Mouse (Mus musculus) cerebellum, postnatal 10 days (tissue): ENCODE measurements at regions not wholly inside any gene's neighbourhood (a gene's known extent, or its start where the extent isn't known, plus 50 kb on each side); places are given as distances from the start of the nearest gene placed in this dataset.
A peak's percentile ranks its signal among the peaks of the same experiment; 100 is the strongest.
"Not testable (repeated sequence)": the region's sequence is repeated elsewhere in the genome, so short reads cannot be mapped to it uniquely, and the experiment has no call there.

ENCODE experiments used
- DNase-seq, 2 experiments: peaks; one replicate each; pipeline ENCODE4 v3.0.0; 2021; ENCODE audit warnings: mixed read lengths in 2 of 2

DNA sequence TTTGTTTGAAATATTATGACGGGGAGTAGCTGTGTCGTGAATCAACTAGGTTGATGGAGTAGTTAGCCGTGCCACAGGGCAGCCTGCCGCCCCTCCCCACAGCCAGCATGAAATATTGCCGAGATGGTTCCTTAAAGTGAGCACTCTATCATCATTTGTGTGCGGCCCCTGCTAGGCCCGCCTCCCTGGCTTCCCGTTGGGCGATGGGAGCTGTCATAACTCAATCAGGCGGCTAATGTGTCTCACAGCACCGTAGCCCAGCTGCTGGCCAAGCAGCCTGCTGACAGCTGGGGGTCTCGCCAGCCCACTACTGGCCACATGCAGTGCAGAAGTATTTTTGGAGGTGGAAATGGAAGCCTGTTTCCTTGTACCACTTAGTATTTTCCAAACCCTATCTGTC lies 140.9 kb downstream of the Sall1 start:
- DNase-seq = peak; percentile 51 to 61

DNA sequence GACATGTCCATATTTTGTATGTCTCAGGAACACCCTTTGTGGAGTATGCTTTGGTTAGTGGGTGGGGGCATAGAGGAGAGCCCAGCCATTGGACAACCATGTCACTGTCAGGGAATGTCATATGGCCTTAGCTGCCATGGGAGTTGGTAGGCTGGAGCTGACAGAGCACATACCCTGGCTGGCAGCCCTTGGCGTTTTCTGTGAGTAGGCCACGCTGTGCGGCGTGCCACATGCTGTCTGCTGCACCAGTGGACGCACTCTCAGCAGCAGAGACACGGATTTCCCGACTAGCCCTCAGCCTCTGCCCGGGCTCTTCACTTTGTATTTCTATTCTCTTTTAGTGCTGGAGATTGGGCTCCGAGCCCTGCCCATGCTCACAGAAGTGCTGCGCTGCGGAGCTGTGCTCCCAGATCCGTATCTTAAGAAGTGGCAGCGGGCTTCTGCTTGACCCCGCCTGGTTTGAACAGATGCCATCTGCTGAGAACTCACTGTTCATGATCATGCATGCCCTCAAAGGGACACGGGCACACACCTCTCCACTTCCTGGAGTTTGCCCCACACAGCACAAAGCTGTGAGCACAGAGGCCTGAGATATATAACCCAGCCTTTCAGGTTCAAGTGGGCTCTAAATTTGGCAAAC lies 160.1 kb downstream of the Sall1 start:
- DNase-seq = peak; percentile 62 to 68

DNA sequence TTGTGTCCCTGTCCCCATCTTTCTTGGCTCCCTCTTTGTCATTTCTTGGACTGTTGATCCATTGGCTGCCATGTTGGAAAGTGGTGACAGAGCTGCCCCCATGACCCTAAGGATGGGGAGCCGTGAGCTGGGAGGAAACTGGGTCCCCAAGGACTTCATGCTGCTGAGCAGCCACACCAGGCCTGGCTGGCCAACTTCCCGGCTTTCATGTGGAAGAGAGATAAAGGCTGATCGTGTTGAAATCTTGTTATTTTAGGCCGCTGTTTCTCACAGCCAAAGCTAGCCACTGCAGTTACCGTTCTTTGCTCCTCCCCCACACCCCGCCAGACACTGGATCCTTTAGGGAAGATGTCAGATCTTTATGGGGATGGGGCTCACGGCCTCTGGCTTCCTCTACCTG lies 164.1 kb downstream of the Sall1 start:
- no peak for DNase-seq

DNA sequence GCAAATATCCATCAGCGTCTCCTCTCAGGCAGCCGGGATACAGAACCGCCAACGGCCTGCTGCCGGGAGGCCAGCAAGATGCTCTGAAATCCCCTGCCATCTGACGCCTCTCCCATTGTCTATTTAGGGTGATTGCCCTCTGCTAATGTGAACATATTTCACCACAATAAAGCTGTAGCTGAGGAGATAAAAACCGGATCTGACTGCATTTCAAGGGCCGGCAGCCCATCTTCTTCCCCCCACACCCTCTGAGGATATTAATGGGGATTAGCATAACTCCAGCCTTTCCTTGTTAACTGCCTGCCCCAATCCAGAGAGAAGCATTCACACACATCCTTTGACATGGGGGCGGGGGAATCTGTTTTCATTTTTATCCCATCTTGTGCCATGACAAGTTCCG lies 166.0 kb downstream of the Sall1 start:
- peak; percentile 25 for DNase-seq

DNA sequence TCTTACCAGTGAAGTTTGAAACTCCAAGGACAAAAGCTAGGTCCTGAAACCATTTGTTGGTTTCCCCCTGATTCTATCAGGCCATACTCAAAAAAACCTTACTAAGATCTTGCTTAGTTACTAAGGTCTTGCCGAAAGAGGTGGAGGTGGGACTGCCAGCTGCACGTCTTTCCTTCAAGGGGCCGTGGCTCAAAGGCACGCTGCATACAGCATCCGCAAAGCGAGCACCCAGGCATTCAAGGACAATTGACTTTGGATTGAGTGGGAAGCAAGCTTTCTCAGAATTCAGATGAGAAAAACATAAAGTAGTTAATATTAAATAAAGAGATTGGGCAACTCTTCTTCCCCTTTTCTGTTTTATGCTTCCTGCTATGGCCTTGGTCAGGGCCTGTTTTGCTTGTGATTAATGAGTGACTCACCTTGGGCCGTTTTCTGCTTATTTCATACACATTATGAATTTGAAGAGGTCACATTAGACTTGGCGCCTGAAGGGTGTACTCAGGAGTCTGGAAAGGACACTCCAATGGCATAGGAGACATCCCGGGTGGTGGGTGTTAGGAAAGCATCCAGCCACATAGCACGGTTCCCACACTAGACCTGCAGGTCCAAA lies 166.1 kb downstream of the Cyld start:
- DNase-seq = no peak

DNA sequence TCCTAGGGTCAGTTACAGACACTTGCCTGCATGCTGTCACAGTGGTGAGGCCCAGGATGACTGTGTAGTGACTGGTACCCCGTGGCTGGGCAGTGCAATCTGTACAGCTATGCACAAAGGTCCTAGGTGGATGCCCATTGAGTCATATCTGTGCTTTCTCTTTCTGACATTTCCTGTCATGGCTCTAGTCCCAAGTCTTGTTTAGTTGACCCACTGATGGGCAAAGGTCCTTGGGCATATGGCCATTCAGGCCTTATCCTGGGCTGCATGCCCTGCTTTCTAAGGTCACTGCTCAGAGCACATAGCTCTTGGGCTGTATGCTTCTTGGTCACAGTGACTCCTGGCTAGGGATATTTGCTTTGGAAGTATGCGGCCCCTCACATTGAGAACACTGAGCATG lies 160.4 kb downstream of the Cyld start:
- no peak for DNase-seq

DNA sequence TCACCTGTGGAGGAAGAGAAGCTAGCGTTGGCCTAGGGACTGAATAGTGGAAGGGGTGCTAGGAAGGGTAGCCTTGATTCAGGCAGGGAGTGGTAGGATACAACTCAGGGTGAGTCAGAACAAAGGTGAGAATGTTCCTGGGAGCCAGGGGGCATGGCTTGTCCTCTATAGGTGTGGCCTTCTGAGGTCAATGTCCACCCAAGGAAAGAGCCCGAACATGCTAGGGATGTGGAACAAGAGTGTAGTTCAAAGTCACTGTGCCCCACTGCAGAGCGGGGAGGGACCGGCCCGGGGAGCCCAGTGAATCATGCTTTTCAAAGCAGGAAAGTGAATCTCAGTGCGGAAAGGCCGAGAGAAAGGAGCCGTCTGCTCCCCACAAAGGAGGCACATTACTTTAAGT lies 156.4 kb downstream of the Cyld start:
- no peak for DNase-seq

DNA sequence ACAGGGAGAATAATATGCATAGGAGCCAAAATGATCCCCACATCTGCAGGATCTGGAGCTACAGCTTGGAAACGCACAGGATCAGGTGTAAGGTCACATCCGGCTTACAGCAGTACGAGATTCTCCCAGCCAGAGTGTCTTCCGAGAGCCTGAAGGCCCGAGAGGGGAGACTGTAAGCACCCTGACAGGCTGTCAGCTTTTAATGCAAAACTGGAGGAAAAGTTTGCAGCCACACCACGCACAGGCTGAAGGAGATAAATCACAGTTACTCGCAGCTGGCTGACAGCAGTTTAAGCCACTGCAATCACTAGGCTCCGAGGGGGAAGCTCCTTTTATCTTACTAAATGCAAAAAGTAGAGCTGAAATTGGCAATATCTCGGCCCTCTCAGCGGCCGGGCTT lies 149.1 kb downstream of the Cyld start:
- no peak for DNase-seq

DNA sequence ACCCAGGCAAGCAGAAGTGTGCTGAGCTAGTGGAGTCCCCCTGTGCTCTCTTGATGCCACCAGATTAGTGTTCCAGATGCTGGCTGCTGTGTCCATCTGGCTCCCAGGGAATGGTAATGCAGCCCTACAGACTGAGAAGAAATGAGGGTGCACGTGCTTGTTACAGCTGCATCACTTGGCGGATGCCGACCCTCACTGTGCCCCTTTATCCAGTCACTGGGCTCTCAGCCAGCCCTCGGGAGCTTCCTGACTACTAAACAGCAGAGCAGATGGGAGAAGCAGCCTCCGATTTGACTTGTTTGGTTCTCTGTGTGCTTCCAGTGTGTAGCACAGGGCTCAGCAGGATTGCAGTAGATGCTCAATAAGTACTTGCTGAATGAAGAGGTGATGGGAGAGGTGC lies 147.5 kb downstream of the Cyld start:
- DNase-seq = peak; percentile 78 to 85

DNA sequence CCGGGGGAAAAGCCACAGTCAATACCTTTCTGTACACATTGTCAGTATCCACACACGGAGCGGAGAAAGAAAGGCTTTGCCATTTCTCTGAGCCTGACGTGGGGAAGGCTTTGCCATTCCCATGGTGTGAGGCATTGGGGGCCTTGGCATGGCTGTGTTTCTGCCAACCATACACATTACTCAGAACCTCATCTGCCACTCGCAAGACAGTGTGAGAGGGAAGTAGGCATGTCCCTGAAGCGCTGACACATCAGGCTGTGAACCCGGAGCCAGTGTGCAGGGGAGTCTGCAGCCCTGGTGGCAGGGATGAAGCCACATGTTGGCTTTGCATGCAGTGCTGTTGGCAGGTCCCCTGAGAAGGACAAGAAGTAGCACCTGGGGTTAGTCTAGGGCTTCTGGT lies 145.6 kb downstream of the Cyld start:
- no peak for DNase-seq

DNA sequence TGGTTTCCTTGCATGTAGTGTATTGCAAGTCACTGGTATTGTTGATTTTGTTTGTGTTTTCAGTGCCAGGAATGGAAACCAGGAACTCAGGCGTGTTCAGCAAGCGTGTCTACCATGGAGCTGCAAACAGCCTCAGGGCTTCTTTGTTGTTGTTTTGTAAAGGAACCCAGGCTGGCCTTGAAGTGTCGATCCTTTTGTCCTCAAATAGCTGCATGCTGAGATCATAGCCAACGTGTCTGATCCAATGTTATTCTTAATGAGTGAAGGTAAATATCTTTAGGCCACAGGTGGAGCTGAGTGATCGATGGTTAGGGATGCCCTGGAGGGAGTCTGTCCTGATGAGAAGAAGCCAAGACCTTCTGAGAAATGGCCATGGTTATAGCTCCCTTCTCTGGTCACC lies 143.3 kb downstream of the Cyld start:
- DNase-seq = no peak

DNA sequence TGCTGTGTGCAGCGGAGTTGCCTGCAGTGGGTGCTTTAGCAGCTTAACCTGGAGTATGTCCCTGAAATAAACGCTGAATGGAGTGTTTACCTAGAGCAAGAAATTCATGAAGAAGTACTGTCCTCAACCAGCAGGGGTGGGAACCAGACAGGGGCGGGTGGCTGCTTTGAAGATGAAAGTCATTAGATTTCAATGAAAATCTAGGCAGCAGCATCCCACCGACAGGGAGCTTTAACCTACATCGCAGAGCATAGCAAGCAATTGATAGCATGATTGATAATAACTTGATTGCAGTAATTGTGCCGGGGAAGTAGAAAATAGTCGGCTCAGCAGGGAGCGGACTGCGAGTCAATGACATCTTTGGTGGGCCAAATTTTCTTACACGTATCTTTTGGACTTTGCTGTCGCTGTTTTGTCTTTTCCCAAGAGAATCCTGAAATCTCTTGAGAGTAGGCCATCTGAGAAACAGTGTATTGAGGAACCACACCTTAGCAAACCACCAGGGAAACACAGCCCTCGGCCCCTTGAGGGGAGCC lies 139.0 kb downstream of the Cyld start:
- no peak for DNase-seq

DNA sequence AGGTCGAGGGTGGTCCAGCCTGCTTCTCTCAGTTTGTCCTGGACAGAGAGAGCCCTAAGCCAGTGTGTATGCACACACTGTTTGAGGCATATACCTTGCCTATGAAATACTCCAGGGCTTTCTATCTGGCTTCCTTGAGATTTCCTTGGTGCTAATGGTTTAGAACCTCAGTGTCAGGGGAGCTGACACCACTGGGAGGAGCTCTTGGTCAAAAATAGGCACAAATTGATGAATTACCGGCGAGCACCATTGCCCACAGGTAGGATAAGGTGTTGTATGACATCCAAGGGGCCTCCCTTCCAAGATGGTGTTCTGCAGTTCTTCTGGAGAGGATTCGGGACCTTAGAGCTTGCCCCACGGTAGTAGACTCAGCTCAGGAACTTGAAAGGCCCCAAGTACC lies 129.0 kb downstream of the Cyld start:
- no peak for DNase-seq

DNA sequence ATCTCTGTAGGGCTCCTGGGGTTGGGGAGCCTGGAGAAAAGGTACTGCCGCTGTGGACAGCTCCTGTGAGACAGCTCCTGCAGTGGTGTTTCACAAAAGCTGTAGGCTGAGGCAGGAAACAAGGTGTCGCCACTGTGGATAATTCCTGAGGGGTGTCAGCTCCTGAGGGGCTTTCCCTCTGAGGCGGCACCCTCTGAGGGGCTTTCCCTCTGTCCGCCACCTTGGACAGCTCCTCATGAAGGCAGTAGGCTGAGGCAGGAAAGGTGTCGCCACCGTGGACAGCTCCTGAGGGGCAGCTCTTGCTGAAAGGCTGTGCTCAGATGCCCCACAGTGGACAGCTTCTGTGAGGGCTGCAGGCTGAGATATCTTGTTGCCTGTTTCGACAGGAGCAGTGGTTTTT lies 127.1 kb downstream of the Cyld start:
- DNase-seq = no peak

DNA sequence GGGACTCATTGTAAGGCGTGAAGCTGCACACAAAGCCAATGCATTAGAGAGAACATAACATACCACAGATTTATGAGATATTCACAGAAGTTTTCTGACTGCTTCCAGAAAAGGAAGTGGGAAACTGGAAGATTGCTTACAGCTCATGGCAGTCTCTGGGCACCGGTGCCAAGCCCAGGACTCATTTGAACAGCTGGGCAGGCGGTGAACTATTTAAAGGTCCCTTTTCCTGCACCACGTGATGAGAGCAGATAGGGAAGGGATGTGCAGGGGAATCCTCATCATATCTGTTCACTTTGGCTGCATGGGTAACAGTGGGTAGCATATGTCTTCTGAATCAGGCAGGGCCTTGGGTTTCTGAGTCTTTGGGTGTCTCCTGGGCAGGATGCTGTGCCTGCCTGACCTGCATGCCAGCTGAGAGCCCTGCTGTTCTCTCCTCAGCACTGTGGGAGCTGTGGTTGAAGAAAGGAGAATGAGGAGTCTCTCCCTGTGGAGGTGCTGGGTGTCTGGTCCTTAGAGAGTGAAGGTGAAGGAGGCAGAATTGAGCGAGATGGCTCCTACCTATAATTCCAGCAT lies 123.5 kb downstream of the Cyld start:
- no peak for DNase-seq

DNA sequence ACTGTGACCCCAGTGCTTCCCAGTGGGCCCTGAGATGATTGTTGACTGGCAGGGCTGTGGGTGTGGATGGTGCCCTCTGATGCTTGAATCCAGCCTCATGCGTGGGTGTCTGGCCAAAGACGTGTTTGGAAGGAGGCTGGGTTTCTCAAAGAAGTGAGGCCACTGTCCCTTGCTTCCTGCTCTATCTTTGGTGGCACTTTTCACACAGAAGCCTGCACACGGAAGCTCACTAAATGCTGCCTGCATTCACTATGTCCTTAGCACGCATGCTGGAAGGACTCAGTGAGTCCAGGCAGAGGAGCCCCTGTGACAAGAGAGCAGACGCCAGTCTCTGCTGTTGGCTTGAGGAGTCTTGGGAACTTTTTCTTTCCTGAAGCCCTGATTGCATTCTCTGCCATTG lies 119.6 kb downstream of the Cyld start:
- no peak for DNase-seq

DNA sequence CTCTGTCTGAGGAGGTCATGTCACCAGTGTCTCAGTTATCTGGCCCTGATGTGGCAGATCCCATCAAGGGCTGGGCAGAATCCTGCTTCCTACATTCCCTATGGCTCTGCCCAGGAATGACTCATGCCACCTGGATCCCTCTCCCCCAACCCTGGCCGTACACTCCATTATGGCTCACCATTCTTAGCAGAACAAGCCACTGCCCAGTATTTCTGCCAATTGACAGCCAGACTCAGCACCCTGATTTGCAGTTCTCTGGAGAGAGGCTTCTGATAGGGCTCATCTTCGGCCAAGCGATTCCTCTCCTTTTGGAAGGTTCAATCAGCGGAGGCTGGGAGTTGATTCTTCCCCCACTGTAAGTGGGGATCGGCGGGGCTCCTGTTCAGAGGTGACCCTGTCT lies 117.4 kb downstream of the Cyld start:
- no peak for DNase-seq

DNA sequence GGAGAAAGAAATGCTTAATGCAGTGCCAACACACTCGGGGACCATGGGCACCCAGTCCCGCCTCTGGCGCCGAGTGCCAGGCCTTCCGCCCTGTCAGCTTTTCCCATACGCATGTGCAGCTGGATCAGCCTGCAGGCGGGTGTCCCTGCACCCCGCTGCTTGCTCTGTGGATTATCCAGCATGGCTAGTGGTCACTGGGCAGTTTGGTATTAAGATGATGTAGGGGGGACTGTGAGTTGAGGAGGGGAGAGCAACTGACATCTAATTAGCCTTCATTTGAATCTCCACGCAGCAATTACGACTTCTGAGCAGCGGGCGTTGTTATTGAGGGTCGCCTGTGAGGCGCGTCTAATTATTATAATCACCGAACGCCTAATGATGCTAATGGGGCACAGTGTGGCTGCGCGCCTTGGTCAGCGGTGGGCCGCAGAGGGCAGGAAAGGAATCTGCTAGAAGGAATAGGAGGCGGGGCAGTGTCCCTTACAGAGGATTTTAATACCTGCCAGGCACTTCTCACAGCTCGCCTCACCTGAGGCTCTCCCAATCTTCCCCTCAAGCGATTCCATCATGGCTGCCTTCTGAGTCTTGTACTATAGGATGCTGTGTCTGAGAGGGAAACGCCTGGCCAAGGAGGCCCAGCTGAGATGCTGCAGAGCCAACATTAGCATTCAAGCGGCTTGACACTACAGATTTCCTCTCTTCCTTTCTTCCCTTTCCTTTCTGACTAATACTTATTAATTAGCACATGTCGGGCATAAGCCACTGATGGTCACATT lies 116.3 kb downstream of the Cyld start:
- no peak for DNase-seq

DNA sequence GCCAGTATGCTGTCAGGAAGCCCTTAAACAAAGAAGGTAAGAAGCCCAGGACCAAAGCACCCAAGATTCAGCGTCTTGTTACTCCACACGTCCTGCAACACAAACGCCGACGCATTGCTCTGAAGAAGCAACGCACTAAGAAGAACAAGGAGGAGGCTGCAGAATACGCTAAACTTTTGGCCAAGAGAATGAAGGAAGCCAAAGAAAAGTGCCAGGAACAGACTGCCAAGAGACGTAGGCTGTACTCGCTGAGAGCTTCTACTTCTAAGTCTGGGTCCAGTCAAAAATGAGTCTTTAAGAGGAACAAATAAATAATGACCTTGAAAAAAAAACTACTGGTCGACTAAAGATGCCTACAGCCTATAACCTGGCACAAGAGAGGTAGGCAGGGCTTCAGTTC lies 110.0 kb downstream of the Cyld start:
- DNase-seq = not testable (repeated sequence)
